Mouse (Mus musculus) bone marrow macrophage, adult 2 months (primary cell): ENCODE measurements around the gene Svs5. TPM values are rescaled to one million over a fixed set of nuclear protein-coding genes. Genes with fewer than 3 reads are reported as not detected.
"Not testable (repeated sequence)": the region's sequence is repeated elsewhere in the genome, so short reads cannot be mapped to it uniquely, and the experiment has no call there.

Source experiments
- H3K27ac ChIP-seq: 2 replicates; pipeline ENCODE4 v1.5.1; 2012; ENCODE audit warnings: low read depth, low read length; ENCODE audit not compliant: insufficient read depth
- H3K4me1 ChIP-seq: 2 replicates; pipeline ENCODE4 v1.6.1; 2012; ENCODE audit warnings: low read length; ENCODE audit not compliant: control insufficient read depth, insufficient read depth
- H3K4me3 ChIP-seq: 2 replicates; pipeline ENCODE4 v1.5.1; 2012; ENCODE audit warnings: mild to moderate bottlenecking, low read length, moderate library complexity; ENCODE audit not compliant: insufficient read depth
- CTCF ChIP-seq: IDR thresholded peaks from 2 replicates; pipeline ENCODE4 v1.5.1; 2012; ENCODE audit warnings: low read depth, mild to moderate bottlenecking, low read length, moderate library complexity
- POLR2A ChIP-seq: IDR thresholded peaks from 2 replicates; pipeline ENCODE4 v1.6.1; 2012; ENCODE audit warnings: mild to moderate bottlenecking, low read depth, low read length, borderline replicate concordance
- polyA plus RNA-seq: library from polyadenylated mRNA; stranded (reverse); fragments of >200 nt; gene quantifications from 2 replicates; pipeline ENCODE4 v1.2.4, GENCODE M21; 2012; ENCODE audit not compliant: missing spikeins, insufficient read depth, insufficient read length

Gene Svs5
- polyA plus RNA-seq: not detected in 2 replicates

- not testable (repeated sequence) for H3K27ac ChIP-seq, H3K4me3 ChIP-seq, H3K4me1 ChIP-seq
Observed at GRCm38 (mm10) chr2:164332440-164332839, at the start of gene Svs5. Gene Svs5, plus strand, starts transcription at chr2:164332740.

DNA sequence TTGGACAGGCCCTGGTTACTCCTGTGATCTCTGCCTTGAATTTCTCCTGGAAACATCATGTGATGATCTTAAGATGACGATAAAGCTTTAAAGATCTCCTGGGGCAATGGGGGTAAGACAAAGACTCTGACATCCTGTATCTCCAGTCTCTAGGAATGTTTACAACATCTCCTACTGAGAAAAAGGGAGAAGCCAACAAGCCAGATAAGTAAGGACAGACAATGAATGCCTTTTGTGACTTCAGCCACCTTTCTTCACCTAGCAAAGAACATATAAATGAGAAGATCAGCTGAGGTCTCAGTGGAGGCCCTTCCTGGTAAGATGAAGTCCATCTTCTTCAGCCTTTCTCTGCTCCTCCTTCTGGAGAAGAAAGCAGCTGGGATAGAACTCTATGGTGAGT is 43.6 kb upstream of the Svs5 start, which contains the start of gene Svs3a:
Svs3a (plus strand) TSS at position 301 of the 400 bp plus-strand sequence.
- not testable (repeated sequence) for H3K27ac ChIP-seq

GRCm38 (mm10) chr2:164312599-164312998 is 19.9 kb upstream of the Svs5 start:
- Histone ChIP-seq H3K4me1 (no peaks in the 10 kb centered on the region), H3K4me3 (no peak overlapping the region)
- TF ChIP-seq POLR2A: no peak
- TF ChIP-seq CTCF: no peak

More for the DNA sequence above, 43.6 kb upstream of the Svs5 start, which contains the start of gene Svs3a:
- not testable (repeated sequence) for H3K4me1 ChIP-seq, H3K4me3 ChIP-seq

GRCm38 (mm10) chr2:164315460-164315859 is 17.1 kb upstream of the Svs5 start:
- not testable (repeated sequence) for H3K4me1 ChIP-seq, H3K4me3 ChIP-seq, H3K27ac ChIP-seq

More at GRCm38 (mm10) chr2:164312599-164312998, 19.9 kb upstream of the Svs5 start:
- H3K27ac ChIP-seq: no peak overlapping the region

DNA sequence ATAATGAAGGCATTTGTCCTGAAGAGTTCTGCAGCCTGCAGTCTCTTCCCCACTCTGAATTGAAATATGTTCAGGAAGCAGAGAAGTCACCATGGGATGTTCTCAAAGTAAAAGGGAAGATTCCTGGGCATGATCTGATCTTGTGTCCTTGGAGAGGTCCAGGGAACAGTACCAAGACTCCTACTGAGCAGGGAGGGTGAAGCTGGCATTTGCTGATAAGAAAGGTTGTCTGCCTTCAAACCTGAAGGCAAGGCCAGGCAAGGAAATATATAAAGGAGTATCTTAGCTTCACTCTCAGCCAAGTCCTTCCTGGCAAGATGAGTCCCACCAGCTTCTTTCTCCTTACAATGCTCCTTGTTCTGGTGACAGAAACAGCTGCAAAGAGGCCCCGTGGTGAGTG is 16.1 kb upstream of the Svs5 start, which contains the start of gene Svs6:
Svs6 (plus strand) TSS at position 301 of the 400 bp plus-strand sequence.
- not testable (repeated sequence) for H3K4me3 ChIP-seq, H3K4me1 ChIP-seq, H3K27ac ChIP-seq

DNA sequence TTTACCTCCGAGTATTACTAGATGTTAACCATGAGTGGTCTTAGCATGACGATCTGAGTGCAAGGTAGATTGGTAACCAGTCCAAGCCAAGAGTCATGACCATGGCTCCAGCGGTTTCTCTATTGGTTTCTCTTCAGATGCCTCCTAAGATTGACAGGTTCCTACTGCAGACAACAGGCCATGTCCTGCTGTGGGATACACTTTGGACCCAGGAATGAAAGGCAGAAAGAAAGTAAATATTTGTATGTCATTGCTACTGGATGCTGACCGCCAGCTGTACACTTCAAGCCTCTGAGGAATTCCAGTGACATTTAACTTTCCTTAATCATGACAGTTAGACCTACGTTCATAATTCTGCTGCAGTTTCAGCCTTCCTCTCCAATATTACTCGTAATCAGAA is 11.6 kb upstream of the Svs5 start:
- no peak overlapping the region for H3K27ac ChIP-seq
- H3K4me1 ChIP-seq: no peaks in the 10 kb centered on the region
- H3K4me3 ChIP-seq: no peak overlapping the region
- TF ChIP-seq POLR2A (no peak), CTCF (no peak)

DNA sequence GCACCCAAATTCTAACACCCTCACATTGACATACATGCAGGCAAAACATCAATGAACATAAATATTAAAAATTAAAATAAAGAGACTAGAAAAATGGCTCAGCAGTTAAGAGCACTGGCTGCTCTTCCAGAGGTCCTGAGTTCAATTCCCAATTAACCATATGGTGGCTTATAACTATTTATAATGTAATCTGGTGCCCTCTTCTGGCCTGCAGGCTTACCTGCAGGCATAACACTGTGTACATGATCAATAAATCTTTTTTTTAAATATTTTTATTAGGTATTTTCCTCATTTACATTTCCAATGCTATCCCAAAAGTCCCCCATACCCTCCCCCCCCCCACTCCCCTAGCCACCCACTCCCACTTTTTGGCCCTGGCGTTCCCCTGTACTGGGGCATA is 11.2 kb downstream of the Svs5 start:
- not testable (repeated sequence) for H3K27ac ChIP-seq, H3K4me3 ChIP-seq, H3K4me1 ChIP-seq

GRCm38 (mm10) chr2:164347697-164348096 is 15.2 kb downstream of the Svs5 start:
- H3K4me1 ChIP-seq, H3K4me3 ChIP-seq, H3K27ac ChIP-seq: not testable (repeated sequence)

DNA sequence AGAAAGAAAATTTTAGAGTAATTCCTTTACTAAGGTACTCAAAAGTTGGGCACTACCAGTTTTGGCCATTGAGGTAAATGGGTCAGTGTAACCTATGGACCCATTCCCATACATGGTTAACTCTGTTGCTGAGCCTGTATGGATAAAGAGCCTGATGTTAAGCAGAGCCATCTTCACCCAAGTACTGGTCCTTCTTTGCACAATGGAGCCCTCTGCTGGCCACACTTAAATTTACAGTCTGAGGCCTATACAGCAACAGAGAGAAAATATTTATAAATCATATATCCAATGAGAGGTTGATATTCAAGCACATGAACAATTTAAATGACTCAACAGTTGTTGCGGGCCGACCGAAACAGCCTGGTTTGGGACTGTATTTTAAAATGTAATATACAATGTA is 16.4 kb downstream of the Svs5 start:
- Histone ChIP-seq H3K4me1 (no peaks in the 10 kb centered on the region), H3K4me3 (no peak overlapping the region), H3K27ac (no peak overlapping the region)
- no peak for TF ChIP-seq POLR2A
- TF ChIP-seq CTCF: no peak

GRCm38 (mm10) chr2:164352697-164353096 is 20.2 kb downstream of the Svs5 start:
- peaks cover 11% of the 10 kb centered on the region; the same call in 1 of the 2 replicates for H3K4me1 ChIP-seq
- H3K27ac ChIP-seq: no peak overlapping the region
- no peak overlapping the region for H3K4me3 ChIP-seq
- TF ChIP-seq CTCF: no peak
- TF ChIP-seq POLR2A: no peak

DNA sequence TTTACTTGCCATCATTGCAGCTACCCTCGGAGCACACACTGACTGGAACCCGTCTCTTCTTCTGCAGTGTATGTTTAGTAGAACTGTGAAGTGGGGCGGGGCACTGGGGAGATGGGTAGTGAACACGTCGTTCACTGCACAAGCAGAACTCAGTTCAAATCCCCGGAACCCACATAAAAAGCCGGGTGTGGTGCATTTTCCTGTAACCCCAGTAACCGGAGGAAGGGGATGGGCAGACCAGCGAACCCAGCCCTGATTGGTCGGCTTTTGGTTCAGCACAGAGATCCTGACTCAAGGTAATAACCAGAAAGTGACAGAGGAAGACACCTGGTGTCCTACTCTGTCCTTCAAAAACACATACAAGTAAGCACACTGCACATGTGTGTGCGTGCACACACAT is 20.8 kb downstream of the Svs5 start:
- TF ChIP-seq POLR2A: no peak
- no peak for TF ChIP-seq CTCF
- Histone ChIP-seq H3K4me3 (no peak overlapping the region), H3K27ac (no peak overlapping the region), H3K4me1 (peaks cover 11% of the 10 kb centered on the region; the same call in 1 of the 2 replicates)
